Mouse (Mus musculus) limb, embryonic 15.5 days (tissue): Measurements from ENCODE around the gene Gltpd2. TPM values are rescaled to one million over a fixed set of nuclear protein-coding genes. Genes with fewer than 3 reads are reported as not detected.

ENCODE experiments used
- ATAC-seq: fragments of 200-750 bp; cut with Nextera tagmentation; 2 replicates; pipeline ENCODE4 v1.8.0; 2017; ENCODE audit warnings: low read depth, moderate TSS enrichment; ENCODE audit not compliant: insufficient number of reproducible peaks, low FRiP score, low TSS enrichment
- H3K27ac ChIP-seq: fragments of 300-500 bp; sonication (generic); 2 replicates; pipeline ENCODE4 v1.5.1; 2015; ENCODE audit warnings: moderate library complexity, mild to moderate bottlenecking, inconsistent platforms
- H3K27me3 ChIP-seq: fragments of 300-500 bp; sonication (generic); 2 replicates; pipeline ENCODE4 v1.6.1; 2015; ENCODE audit warnings: inconsistent platforms
- H3K36me3 ChIP-seq: fragments of 300-500 bp; sonication (generic); 2 replicates; pipeline ENCODE4 v1.6.1; 2015; ENCODE audit warnings: inconsistent platforms
- H3K4me1 ChIP-seq: fragments of 300-500 bp; sonication (generic); 2 replicates; pipeline ENCODE4 v1.6.1; 2015; ENCODE audit warnings: inconsistent platforms
- H3K4me2 ChIP-seq: fragments of 300-500 bp; sonication (generic); 2 replicates; pipeline ENCODE4 v1.6.1; 2015; ENCODE audit warnings: mild to moderate bottlenecking, inconsistent platforms
- H3K4me3 ChIP-seq: fragments of 300-500 bp; sonication (generic); 2 replicates; pipeline ENCODE4 v1.5.1; 2015; ENCODE audit warnings: mild to moderate bottlenecking, inconsistent platforms
- H3K9ac ChIP-seq: fragments of 300-500 bp; sonication (generic); 2 replicates; pipeline ENCODE4 v1.6.1; 2015; ENCODE audit warnings: inconsistent platforms
- H3K9me3 ChIP-seq: fragments of 300-500 bp; sonication (generic); 2 replicates; pipeline ENCODE4 v1.6.1; 2016; ENCODE audit warnings: inconsistent platforms
- WGBS: fragments of 180-500 bp; shearing (Covaris S2); methylation state at CpG from one replicate; pipeline ENCODE4 v1.1.7; 2015; 5-methylcytosine and 5-hydroxymethylcytosine counted together
- polyA plus RNA-seq: library from polyadenylated mRNA; unstranded; fragments of >200 nt; fragmentation: Nextera tagmentation; extraction: Ambion mirVana; gene quantifications from 2 replicates; pipeline ENCODE4 v1.2.1, GENCODE M21; 2015

The Gltpd2 gene
- polyA plus RNA-seq, 1 experiment from 2014 or later = 0.26 TPM

GRCm38 (mm10) chr11:70566586-70566985 lies 47.6 kb downstream of the Gltpd2 start:
- Histone ChIP-seq H3K27ac (no peak overlapping the region), H3K4me3 (no peak overlapping the region), H3K4me2 (no peak overlapping the region), H3K36me3 (peaks cover 8% of the 10 kb centered on the region; the same call in 1 of the 2 replicates), H3K9me3 (no peaks in the 10 kb centered on the region), H3K4me1 (peaks cover 37% of the 10 kb centered on the region), H3K9ac (no peak overlapping the region), H3K27me3 (no peaks in the 10 kb centered on the region)
- ATAC-seq = no peak
- WGBS = 34% methylated on average over 7 of the region's 7 CpGs

Other genes with a start within 250 kb of the Gltpd2 start
- 0.50 and 0.61 TPM in 2 replicates for gene Alox12e, start 196.6 kb upstream of the Gltpd2 start, polyA plus RNA-seq
- 0.23 and 0.62 TPM in 2 replicates for gene Alox15, start 167.2 kb upstream of the Gltpd2 start, polyA plus RNA-seq
- 31.7 and 33.7 TPM in 2 replicates for gene Pelp1, start 109.2 kb upstream of the Gltpd2 start, polyA plus RNA-seq
- gene Arrb2, start 86.6 kb upstream of the Gltpd2 start, polyA plus RNA-seq = 19.6 and 22.2 TPM in 2 replicates
- gene Med11, start 67.3 kb upstream of the Gltpd2 start, polyA plus RNA-seq = 37.6 and 40.2 TPM in 2 replicates
- 0.51 and 0.76 TPM in 2 replicates for gene Zmynd15, start 59.8 kb upstream of the Gltpd2 start, polyA plus RNA-seq
- 5.3 and 6.8 TPM in 2 replicates for gene Cxcl16, start 59.2 kb upstream of the Gltpd2 start, polyA plus RNA-seq
- gene Tm4sf5, start 14.0 kb upstream of the Gltpd2 start, polyA plus RNA-seq = 0.37 and 0.45 TPM in 2 replicates
- gene Vmo1, start 4.6 kb upstream of the Gltpd2 start, polyA plus RNA-seq = 0.23 and 0.27 TPM in 2 replicates
- 660 and 698 TPM in 2 replicates for gene Psmb6, start 6.2 kb downstream of the Gltpd2 start, polyA plus RNA-seq
- not detected in 2 replicates for gene Gm40193, start 13.7 kb downstream of the Gltpd2 start, polyA plus RNA-seq
- 10.4 and 11.9 TPM in 2 replicates for gene Pld2, start 20.9 kb downstream of the Gltpd2 start, polyA plus RNA-seq
- gene Mink1, start 43.7 kb downstream of the Gltpd2 start, polyA plus RNA-seq = 14.1 TPM in 2 replicates
- gene 4930544D05Rik, start 96.7 kb downstream of the Gltpd2 start, polyA plus RNA-seq = not detected in 2 replicates
- 0.41 TPM in 1 of 2 replicates, not detected in the other for gene Chrne, start 100.0 kb downstream of the Gltpd2 start, polyA plus RNA-seq
- gene Gp1ba, start 119.9 kb downstream of the Gltpd2 start, polyA plus RNA-seq = 0.26 and 0.29 TPM in 2 replicates
- gene Rnf167, start 128.0 kb downstream of the Gltpd2 start, polyA plus RNA-seq = 124 TPM in 2 replicates
- 165 and 188 TPM in 2 replicates for gene Slc25a11, start 128.3 kb downstream of the Gltpd2 start, polyA plus RNA-seq
- gene Pfn1, start 135.4 kb downstream of the Gltpd2 start, polyA plus RNA-seq = 1,605 and 1,679 TPM in 2 replicates
- gene Eno3, start 138.0 kb downstream of the Gltpd2 start, polyA plus RNA-seq = 71.5 and 252 TPM in 2 replicates
- gene Spag7, start 150.2 kb downstream of the Gltpd2 start, polyA plus RNA-seq = 149 and 172 TPM in 2 replicates
- 12.9 and 14.8 TPM in 2 replicates for gene Camta2, start 168.9 kb downstream of the Gltpd2 start, polyA plus RNA-seq
- gene Inca1, start 181.0 kb downstream of the Gltpd2 start, polyA plus RNA-seq = 0.91 and 2.1 TPM in 2 replicates
- 4.3 and 5.3 TPM in 2 replicates for gene Kif1c, start 181.4 kb downstream of the Gltpd2 start, polyA plus RNA-seq
- gene Zfp3, start 245.0 kb downstream of the Gltpd2 start, polyA plus RNA-seq = 7.3 and 7.9 TPM in 2 replicates